Mouse (Mus musculus): ENCODE measurements around the gene Otx2. TPM values are rescaled to one million over a fixed set of nuclear protein-coding genes. Genes with fewer than 3 reads are reported as not detected.
A peak's percentile ranks its signal among the peaks of the same experiment; 100 is the strongest.

Otx2 gene
- total RNA-seq, 1 experiment = 12.3 TPM

GRCm38 (mm10) chr14:48707844-48708383 is 34.3 kb upstream of the Otx2 start:
- Histone ChIP-seq H3K9ac (ENCODE audit: insufficient read depth, low read depth, low read length, poor library complexity, severe bottlenecking) (no peak overlapping the region; the same call in 1 of the 2 replicates), H3K36me3 (ENCODE audit: control insufficient read depth, insufficient read depth, low read length, poor library complexity, severe bottlenecking) (no peaks in the 10 kb centered on the region), H3K9me3 (ENCODE audit: control insufficient read depth, insufficient read depth, low read depth, low read length) (no peaks in the 10 kb centered on the region), H3K4me1 (ENCODE audit: control insufficient read depth in 2 of 2, insufficient read depth in 2 of 2, low read length in 2 of 2, poor library complexity in 1 of 2) (peaks cover 5 to 17% of the 10 kb centered on the region in 2 experiments; a peak in 3 of 4 replicates), H3K27ac (ENCODE audit: insufficient read depth, low read depth, low read length, poor library complexity, severe bottlenecking) (no peak overlapping the region), H3K4me3 (ENCODE audit: insufficient read depth in 1 of 2, low read depth in 1 of 2, low read length in 2 of 2, poor library complexity in 1 of 2, severe bottlenecking in 1 of 2) (no peak overlapping the region)
- no peak for DNase-seq (ENCODE audit: low read depth, low spot score)
- in situ Hi-C loops (cut with MboI; ENCODE audit: low sequenced_read_pairs in 2 of 2, unreplicated experiment in 2 of 2) = no loop called here
- TF ChIP-seq HCFC1 (IDR thresholded peaks at IDR 0.05; ENCODE audit: borderline replicate concordance, insufficient read depth, low read length) = no peak
- TF ChIP-seq ZC3H11A (IDR thresholded peaks at IDR 0.05; ENCODE audit: borderline replicate concordance, low read depth, low read length) = no peak
- TF ChIP-seq MAFK (IDR thresholded peaks at IDR 0.05; ENCODE audit: insufficient read depth, low read depth, low read length) = no peak
- no peak for TF ChIP-seq CHD2 (IDR thresholded peaks at IDR 0.05; ENCODE audit: low read depth, low read length)
- TF ChIP-seq ZNF384 (IDR thresholded peaks at IDR 0.05; ENCODE audit: low read depth, low read length) = no peak

DNA sequence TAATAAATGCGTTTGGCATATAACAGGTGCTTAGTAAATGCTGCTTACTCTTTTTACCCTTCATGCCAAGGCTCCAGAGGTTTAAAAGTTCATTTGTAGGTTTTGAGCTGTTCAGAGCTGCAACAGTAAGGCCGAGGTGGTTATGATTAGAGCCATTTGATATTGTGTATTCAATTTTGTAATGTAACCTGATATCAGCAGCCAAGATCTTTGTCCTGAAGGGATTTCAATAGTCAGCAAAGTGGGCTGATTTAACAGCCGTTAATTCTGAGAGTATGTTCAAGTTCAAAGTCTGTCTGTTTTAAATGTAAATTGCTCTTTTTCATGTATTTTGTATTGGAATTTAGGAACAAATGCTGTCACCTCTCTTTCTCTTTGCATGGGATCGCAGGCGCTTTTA is 33.8 kb upstream of the Otx2 start:
- in situ Hi-C loops (cut with MboI; ENCODE audit: low sequenced_read_pairs in 2 of 2, unreplicated experiment in 2 of 2) = no loop called here

DNA sequence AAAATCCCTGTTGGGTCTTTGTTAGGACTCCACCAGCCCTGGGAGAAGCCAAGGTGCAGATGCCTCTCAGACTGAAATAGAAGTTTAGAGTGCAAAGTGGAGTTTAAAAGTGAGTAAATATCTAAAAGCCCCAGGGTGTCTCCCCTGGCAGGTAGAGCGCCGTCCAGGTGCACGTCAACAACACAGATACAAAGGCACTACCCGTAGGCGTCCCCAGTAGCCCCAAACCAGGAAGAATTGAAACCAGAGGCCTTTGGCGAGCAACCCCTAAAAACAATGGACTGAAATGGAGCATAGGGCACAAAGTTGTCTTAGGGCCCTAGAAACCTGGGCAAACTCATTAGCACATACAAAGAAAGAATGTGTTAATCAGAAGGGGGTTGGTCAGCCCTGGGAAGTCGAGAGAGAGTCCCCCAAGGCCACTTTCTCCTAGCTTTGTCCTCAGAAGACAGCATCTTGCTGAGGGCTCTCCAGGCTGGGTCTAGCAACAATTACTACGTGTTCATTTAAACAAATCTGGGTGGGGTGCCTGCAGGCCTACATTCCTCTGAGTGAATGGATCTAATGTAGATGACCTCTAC is 27.3 kb upstream of the Otx2 start:
- in situ Hi-C loops (cut with MboI; ENCODE audit: low sequenced_read_pairs in 2 of 2, unreplicated experiment in 2 of 2) = no loop called here
- DNase-seq (ENCODE audit: low read depth, low spot score) = peak; percentile 55
- peak overlapping the region; percentile 89; the same call in 1 of the 2 replicates for H3K27ac ChIP-seq (ENCODE audit: insufficient read depth, low read depth, low read length, poor library complexity, severe bottlenecking)
- no peaks in the 10 kb centered on the region for H3K9me3 ChIP-seq (ENCODE audit: control insufficient read depth, insufficient read depth, low read depth, low read length)
- H3K4me3 ChIP-seq (ENCODE audit: insufficient read depth in 1 of 2, low read depth in 1 of 2, low read length in 2 of 2, poor library complexity in 1 of 2, severe bottlenecking in 1 of 2) = no peak overlapping the region
- TF ChIP-seq ZNF384 (IDR thresholded peaks at IDR 0.05; ENCODE audit: low read depth, low read length) (no peak), CHD2 (IDR thresholded peaks at IDR 0.05; ENCODE audit: low read depth, low read length) (peak; percentile 16; the same call in 1 of the 2 replicates)
- H3K4me1 ChIP-seq (ENCODE audit: control insufficient read depth in 2 of 2, insufficient read depth in 2 of 2, low read length in 2 of 2, poor library complexity in 1 of 2) = peaks cover 18 to 35% of the 10 kb centered on the region in 2 experiments
- H3K9ac ChIP-seq (ENCODE audit: insufficient read depth, low read depth, low read length, poor library complexity, severe bottlenecking) = no peak overlapping the region
- H3K36me3 ChIP-seq (ENCODE audit: control insufficient read depth, insufficient read depth, low read length, poor library complexity, severe bottlenecking) = no peaks in the 10 kb centered on the region

More for the DNA sequence above, 33.8 kb upstream of the Otx2 start:
- H3K9ac ChIP-seq (ENCODE audit: insufficient read depth, low read depth, low read length, poor library complexity, severe bottlenecking) = no peak overlapping the region
- no peak for DNase-seq (ENCODE audit: low read depth, low spot score)
- H3K36me3 ChIP-seq (ENCODE audit: control insufficient read depth, insufficient read depth, low read length, poor library complexity, severe bottlenecking) = no peaks in the 10 kb centered on the region
- H3K27ac ChIP-seq (ENCODE audit: insufficient read depth, low read depth, low read length, poor library complexity, severe bottlenecking) = no peak overlapping the region
- H3K9me3 ChIP-seq (ENCODE audit: control insufficient read depth, insufficient read depth, low read depth, low read length) = no peaks in the 10 kb centered on the region
- TF ChIP-seq HCFC1 (IDR thresholded peaks at IDR 0.05; ENCODE audit: borderline replicate concordance, insufficient read depth, low read length) = no peak
- TF ChIP-seq ZC3H11A (IDR thresholded peaks at IDR 0.05; ENCODE audit: borderline replicate concordance, low read depth, low read length) = no peak
- TF ChIP-seq ZNF384 (IDR thresholded peaks at IDR 0.05; ENCODE audit: low read depth, low read length) = no peak
- TF ChIP-seq CHD2 (IDR thresholded peaks at IDR 0.05; ENCODE audit: low read depth, low read length) = no peak
- no peak for TF ChIP-seq MAFK (IDR thresholded peaks at IDR 0.05; ENCODE audit: insufficient read depth, low read depth, low read length)
- H3K4me3 ChIP-seq (ENCODE audit: insufficient read depth in 1 of 2, low read depth in 1 of 2, low read length in 2 of 2, poor library complexity in 1 of 2, severe bottlenecking in 1 of 2) = no peak overlapping the region
- H3K4me1 ChIP-seq (ENCODE audit: control insufficient read depth in 2 of 2, insufficient read depth in 2 of 2, low read length in 2 of 2, poor library complexity in 1 of 2) = peaks cover 6 to 17% of the 10 kb centered on the region in 2 experiments; a peak in 3 of 4 replicates

DNA sequence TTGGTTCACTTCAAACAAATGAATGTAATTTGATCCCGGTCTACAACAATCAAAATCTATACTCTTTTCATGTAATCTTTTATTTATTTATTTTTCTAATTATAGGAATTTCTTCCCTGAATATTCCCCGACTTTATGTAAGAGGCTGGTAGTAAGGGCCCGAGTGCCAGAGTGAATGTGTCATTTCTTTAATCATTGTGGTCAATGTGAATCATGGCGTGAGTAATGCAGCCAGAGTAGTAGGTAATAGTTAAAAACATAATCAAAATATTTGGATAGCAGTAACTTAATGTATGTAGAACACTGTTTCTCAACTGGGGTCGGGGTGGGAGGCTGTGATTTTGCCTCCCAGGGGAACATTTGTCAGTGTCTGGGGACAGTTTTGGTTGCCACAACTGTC is 6.0 kb upstream of the Otx2 start:
- Histone ChIP-seq H3K4me1 (ENCODE audit: control insufficient read depth in 2 of 2, insufficient read depth in 2 of 2, low read length in 2 of 2, poor library complexity in 1 of 2) (no peaks in the 10 kb centered on the region; a peak in 1 of 4 replicates), H3K4me3 (ENCODE audit: insufficient read depth in 1 of 2, low read depth in 1 of 2, low read length in 2 of 2, poor library complexity in 1 of 2, severe bottlenecking in 1 of 2) (no peak overlapping the region), H3K27ac (ENCODE audit: insufficient read depth, low read depth, low read length, poor library complexity, severe bottlenecking) (no peak overlapping the region), H3K9ac (ENCODE audit: insufficient read depth, low read depth, low read length, poor library complexity, severe bottlenecking) (no peak overlapping the region), H3K9me3 (ENCODE audit: control insufficient read depth, insufficient read depth, low read depth, low read length) (no peaks in the 10 kb centered on the region), H3K36me3 (ENCODE audit: control insufficient read depth, insufficient read depth, low read length, poor library complexity, severe bottlenecking) (no peaks in the 10 kb centered on the region)
- in situ Hi-C loops (cut with MboI; ENCODE audit: low sequenced_read_pairs in 2 of 2, unreplicated experiment in 2 of 2) = no loop called here
- no peak for DNase-seq (ENCODE audit: low read depth, low spot score)
- TF ChIP-seq ZNF384 (IDR thresholded peaks at IDR 0.05; ENCODE audit: low read depth, low read length) (no peak), ZC3H11A (IDR thresholded peaks at IDR 0.05; ENCODE audit: borderline replicate concordance, low read depth, low read length) (no peak), HCFC1 (IDR thresholded peaks at IDR 0.05; ENCODE audit: borderline replicate concordance, insufficient read depth, low read length) (no peak), CHD2 (IDR thresholded peaks at IDR 0.05; ENCODE audit: low read depth, low read length) (no peak), MAFK (IDR thresholded peaks at IDR 0.05; ENCODE audit: insufficient read depth, low read depth, low read length) (no peak)
